Mouse (Mus musculus) liver, postnatal 0 days (tissue): ENCODE measurements around the gene Ctnnb1. TPM values are rescaled to one million over a fixed set of nuclear protein-coding genes. Genes with fewer than 3 reads are reported as not detected.

Source experiments
- ATAC-seq: fragments of 200-750 bp; cut with Nextera tagmentation; 2 replicates; pipeline ENCODE4 v1.8.0; 2017; ENCODE audit warnings: mild to moderate bottlenecking, moderate library complexity
- DNase-seq: peaks from one replicate; pipeline ENCODE4 v3.0.0-alpha.2; 2016
- H3K27ac ChIP-seq: fragments of 300-500 bp; sonication (generic); 2 replicates; pipeline ENCODE4 v1.5.1; 2014; ENCODE audit warnings: antibody characterized with exemption, moderate library complexity, mild to moderate bottlenecking, low read depth
- H3K27me3 ChIP-seq: fragments of 300-500 bp; sonication (generic); 2 replicates; pipeline ENCODE4 v1.6.1; 2014; ENCODE audit warnings: low read length, control low read depth, mixed read lengths; ENCODE audit not compliant: insufficient read depth
- H3K36me3 ChIP-seq: fragments of 300-500 bp; sonication (generic); replicated peaks from 2 replicates; pipeline ENCODE4 v1.6.1; 2014; ENCODE audit warnings: mild to moderate bottlenecking, control low read depth, low read length, moderate library complexity, mixed read lengths; ENCODE audit not compliant: insufficient read depth
- H3K4me1 ChIP-seq: fragments of 300-500 bp; sonication (generic); 2 replicates; pipeline ENCODE4 v1.6.1; 2014; ENCODE audit warnings: antibody characterized with exemption, mild to moderate bottlenecking, control low read depth; ENCODE audit not compliant: insufficient read depth
- H3K4me2 ChIP-seq: fragments of 300-500 bp; sonication (generic); 2 replicates; pipeline ENCODE4 v1.6.1; 2014; ENCODE audit warnings: low read depth, mild to moderate bottlenecking, low read length, moderate library complexity, mixed read lengths
- H3K4me3 ChIP-seq: fragments of 300-500 bp; sonication (generic); 2 replicates; pipeline ENCODE4 v1.5.1; 2014; ENCODE audit warnings: low read depth, low read length
- H3K9ac ChIP-seq: fragments of 300-500 bp; sonication (generic); replicated peaks from 2 replicates; pipeline ENCODE4 v1.6.1; 2014; ENCODE audit warnings: mild to moderate bottlenecking, moderate library complexity
- H3K9me3 ChIP-seq: fragments of 300-500 bp; sonication (generic); 2 replicates; pipeline ENCODE4 v1.6.1; 2016; ENCODE audit warnings: mild to moderate bottlenecking, control low read depth, low read length, mixed read lengths
- CTCF ChIP-seq: sonication (generic); IDR thresholded peaks from 2 replicates; pipeline ENCODE4 v1.5.1; 2016; ENCODE audit warnings: antibody characterized with exemption, low read depth
- EP300 ChIP-seq: IDR thresholded peaks from 2 replicates; pipeline ENCODE4 v1.6.1; 2016; ENCODE audit warnings: antibody characterized with exemption, low read depth, mild to moderate bottlenecking
- WGBS: fragments of 180-500 bp; shearing (Covaris S2); extraction: QIAGEN DNeasy Blood & Tissue Kit; methylation state at CpG from one replicate; pipeline ENCODE4 v1.1.7; 2014; ENCODE audit not compliant: insufficient replicate concordance; 5-methylcytosine and 5-hydroxymethylcytosine counted together
- polyA plus RNA-seq: library from polyadenylated mRNA; unstranded; fragments of >200 nt; fragmentation: Nextera tagmentation; extraction: Ambion mirVana; gene quantifications from 2 replicates; pipeline ENCODE4 v1.2.1, GENCODE M21; 2015

The Ctnnb1 gene
- polyA plus RNA-seq, 1 experiment from 2014 or later: 72.7 TPM

- Histone ChIP-seq H3K27ac (peak overlapping the region; percentile 72), H3K9ac (peak overlapping the region; percentile 38), H3K27me3 (no peaks in the 10 kb centered on the region), H3K4me3 (peak overlapping the region; percentile 37), H3K4me1 (peaks cover 16% of the 10 kb centered on the region), H3K36me3 (no peaks in the 10 kb centered on the region), H3K4me2 (peak overlapping the region; percentile 64), H3K9me3 (no peaks in the 10 kb centered on the region)
- no peak for TF ChIP-seq CTCF
- no peak for TF ChIP-seq EP300
- 11% methylated on average over 10 of the region's 10 CpGs for WGBS
- DNase-seq (no peak), ATAC-seq (no peak)
Observed at GRCm38 (mm10) chr9:120893971-120894370, 35.0 kb upstream of the Ctnnb1 start.

GRCm38 (mm10) chr9:120894376-120894775, 34.6 kb upstream of the Ctnnb1 start:
- Histone ChIP-seq H3K4me2 (peak overlapping the region; percentile 64), H3K4me3 (peak overlapping the region; percentile 37), H3K27me3 (no peaks in the 10 kb centered on the region), H3K36me3 (no peaks in the 10 kb centered on the region), H3K9ac (peak overlapping the region; percentile 38), H3K27ac (peak overlapping the region; percentile 72), H3K4me1 (peaks cover 16% of the 10 kb centered on the region), H3K9me3 (no peaks in the 10 kb centered on the region)
- 58% methylated on average over 9 of the region's 9 CpGs for WGBS
- TF ChIP-seq CTCF (no peak), EP300 (no peak)
- ATAC-seq (no peak), DNase-seq (no peak)

- Histone ChIP-seq H3K36me3 (no peaks in the 10 kb centered on the region), H3K9ac (no peak overlapping the region), H3K27ac (no peak overlapping the region), H3K4me2 (no peak overlapping the region), H3K4me1 (peaks cover 18% of the 10 kb centered on the region), H3K27me3 (no peaks in the 10 kb centered on the region), H3K4me3 (no peak overlapping the region), H3K9me3 (no peaks in the 10 kb centered on the region)
- no peak for DNase-seq
- ATAC-seq: no peak
- no peak for TF ChIP-seq CTCF
- no peak for TF ChIP-seq EP300
- 49% methylated on average over 5 of the region's 5 CpGs for WGBS
Observed at GRCm38 (mm10) chr9:120896502-120896901, 32.5 kb upstream of the Ctnnb1 start.

GRCm38 (mm10) chr9:120897269-120897668, 31.7 kb upstream of the Ctnnb1 start:
- Histone ChIP-seq H3K27ac (no peak overlapping the region), H3K4me2 (no peak overlapping the region), H3K9me3 (no peaks in the 10 kb centered on the region), H3K27me3 (no peaks in the 10 kb centered on the region), H3K36me3 (no peaks in the 10 kb centered on the region), H3K9ac (no peak overlapping the region), H3K4me1 (peaks cover 26% of the 10 kb centered on the region), H3K4me3 (no peak overlapping the region)
- ATAC-seq: no peak
- 52% methylated on average over 4 of the region's 4 CpGs for WGBS
- DNase-seq: no peak
- no peak for TF ChIP-seq EP300
- TF ChIP-seq CTCF: no peak

- DNase-seq: no peak
- WGBS: 53% methylated on average over 4 of the region's 4 CpGs
- Histone ChIP-seq H3K4me1 (peaks cover 19% of the 10 kb centered on the region), H3K9ac (no peak overlapping the region), H3K27me3 (no peaks in the 10 kb centered on the region), H3K36me3 (no peaks in the 10 kb centered on the region), H3K4me3 (no peak overlapping the region), H3K4me2 (no peak overlapping the region), H3K27ac (peak overlapping the region; percentile 79), H3K9me3 (no peaks in the 10 kb centered on the region)
- ATAC-seq: no peak
- TF ChIP-seq EP300 (no peak), CTCF (no peak)
Observed at GRCm38 (mm10) chr9:120899833-120900232, 29.2 kb upstream of the Ctnnb1 start.

- DNase-seq: no peak
- Histone ChIP-seq H3K27ac (peak overlapping the region; percentile 79), H3K36me3 (no peaks in the 10 kb centered on the region), H3K4me2 (no peak overlapping the region), H3K27me3 (no peaks in the 10 kb centered on the region), H3K4me3 (no peak overlapping the region), H3K9me3 (no peaks in the 10 kb centered on the region), H3K4me1 (peaks cover 15% of the 10 kb centered on the region), H3K9ac (no peak overlapping the region)
- ATAC-seq: peak; percentile 72
- TF ChIP-seq CTCF (0 out of 2 replicates have a peak, but pooled peaks have one; percentile 2), EP300 (no peak)
- 53% methylated on average over 12 of the region's 12 CpGs for WGBS
Observed at GRCm38 (mm10) chr9:120900338-120901274, 28.4 kb upstream of the Ctnnb1 start.
